Mouse (Mus musculus): ENCODE results near the gene Galnt15.
A peak's percentile ranks its signal among the peaks of the same experiment; 100 is the strongest.

Galnt15 gene

GRCm38 (mm10) chr14:32036482-32036881 lies 7.7 kb downstream of the Galnt15 start:
- DNase-seq (ENCODE audit: low spot score in 2 of 2) = no peak

GRCm38 (mm10) chr14:32037661-32038252 lies 9.0 kb downstream of the Galnt15 start:
- no peak for DNase-seq (ENCODE audit: low spot score in 2 of 2)

GRCm38 (mm10) chr14:32042108-32042507 lies 13.3 kb downstream of the Galnt15 start:
- DNase-seq (ENCODE audit: low spot score in 2 of 2) = no peak

GRCm38 (mm10) chr14:32046357-32046756 lies 17.6 kb downstream of the Galnt15 start:
- no peak for DNase-seq (ENCODE audit: low spot score in 2 of 2)

GRCm38 (mm10) chr14:32050171-32050570 lies 21.4 kb downstream of the Galnt15 start:
- DNase-seq (ENCODE audit: low spot score in 2 of 2) = no peak

- DNase-seq (ENCODE audit: low spot score in 2 of 2) = no peak
Observed at GRCm38 (mm10) chr14:32053895-32054294, 25.1 kb downstream of the Galnt15 start.

- DNase-seq (ENCODE audit: low spot score in 2 of 2) = no peak
Observed at GRCm38 (mm10) chr14:32054788-32055187, 26.0 kb downstream of the Galnt15 start.

- DNase-seq (ENCODE audit: low spot score in 2 of 2) = no peak
Observed at GRCm38 (mm10) chr14:32055781-32056180, 27.0 kb downstream of the Galnt15 start.

GRCm38 (mm10) chr14:32056675-32057074 lies 27.9 kb downstream of the Galnt15 start:
- no peak for DNase-seq (ENCODE audit: low spot score in 2 of 2)

GRCm38 (mm10) chr14:32057664-32058063 lies 28.9 kb downstream of the Galnt15 start:
- DNase-seq (ENCODE audit: low spot score in 2 of 2) = no peak

- no peak for DNase-seq (ENCODE audit: low spot score in 2 of 2)
Observed at GRCm38 (mm10) chr14:32061398-32061797, 32.6 kb downstream of the Galnt15 start.

- no peak for DNase-seq (ENCODE audit: low spot score in 2 of 2)
Observed at GRCm38 (mm10) chr14:32072807-32073206, 44.0 kb downstream of the Galnt15 start.

GRCm38 (mm10) chr14:32073211-32073685 lies 44.5 kb downstream of the Galnt15 start:
- DNase-seq (ENCODE audit: low spot score in 2 of 2) = peak; percentile 52 to 65

- DNase-seq (ENCODE audit: low spot score in 2 of 2) = no peak
Observed at GRCm38 (mm10) chr14:32073901-32074300, 45.1 kb downstream of the Galnt15 start.

GRCm38 (mm10) chr14:32076896-32077575 lies 48.2 kb downstream of the Galnt15 start:
- DNase-seq (ENCODE audit: low spot score in 2 of 2) = peak; percentile 71 to 72

- peak; percentile 22 to 32 for DNase-seq (ENCODE audit: low spot score in 2 of 2)
Observed at GRCm38 (mm10) chr14:32081026-32081425, 52.2 kb downstream of the Galnt15 start.

- no peak for DNase-seq (ENCODE audit: low spot score in 2 of 2)
Observed at GRCm38 (mm10) chr14:32082891-32083290, 54.1 kb downstream of the Galnt15 start.

- DNase-seq (ENCODE audit: low spot score in 2 of 2) = no peak
Observed at GRCm38 (mm10) chr14:32083466-32083865, 54.7 kb downstream of the Galnt15 start.

- no peak for DNase-seq (ENCODE audit: low spot score in 2 of 2)
Observed at GRCm38 (mm10) chr14:32084761-32085485, 56.1 kb downstream of the Galnt15 start, which contains the start of gene Oxnad1. TSS of gene Oxnad1 (plus strand) at chr14:32085374.

GRCm38 (mm10) chr14:32085486-32086201 lies 56.9 kb downstream of the Galnt15 start, which contains the start of gene Dph3:
TSS of gene Dph3 (minus strand) at chr14:32085729.
- DNase-seq (ENCODE audit: low spot score in 2 of 2) = peak; percentile 100

- DNase-seq (ENCODE audit: low spot score in 2 of 2) = no peak
Observed at GRCm38 (mm10) chr14:32086226-32086625, 57.4 kb downstream of the Galnt15 start.

All from right cerebral cortex, adult 2 months (tissue).